Mouse (Mus musculus): ENCODE measurements around the gene Kcnc3.

DNA sequence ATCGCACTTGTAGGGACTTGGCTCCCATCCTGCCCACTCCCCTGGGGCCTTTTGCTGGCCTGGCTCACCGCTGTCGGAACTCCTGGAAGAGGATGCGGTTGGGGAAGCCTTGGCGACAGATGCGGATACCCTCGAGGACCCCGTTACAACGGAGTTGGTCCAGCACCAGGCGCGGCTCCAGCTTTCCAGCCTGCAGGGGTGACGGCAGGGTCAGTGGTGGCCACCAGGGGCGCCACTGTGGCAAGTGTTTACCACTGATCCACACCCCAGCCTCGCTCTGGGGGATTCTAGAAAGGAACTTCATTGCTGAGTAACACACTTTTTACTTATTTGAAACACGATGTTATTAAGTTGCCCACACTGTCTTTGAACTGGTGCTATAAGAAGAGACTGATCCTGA, 42.9 kb downstream of the Kcnc3 start:
- TF ChIP-seq HCFC1 (IDR thresholded peaks at IDR 0.05; ENCODE audit: borderline replicate concordance, insufficient read depth, low read length) (no peak), ZC3H11A (IDR thresholded peaks at IDR 0.05; ENCODE audit: borderline replicate concordance, low read depth, low read length) (no peak), CHD2 (IDR thresholded peaks at IDR 0.05; ENCODE audit: low read depth, low read length) (no peak)

Data from ES-E14 (cell line).